Mouse (Mus musculus): ENCODE data around the gene Fli1.

Gene Fli1

DNA sequence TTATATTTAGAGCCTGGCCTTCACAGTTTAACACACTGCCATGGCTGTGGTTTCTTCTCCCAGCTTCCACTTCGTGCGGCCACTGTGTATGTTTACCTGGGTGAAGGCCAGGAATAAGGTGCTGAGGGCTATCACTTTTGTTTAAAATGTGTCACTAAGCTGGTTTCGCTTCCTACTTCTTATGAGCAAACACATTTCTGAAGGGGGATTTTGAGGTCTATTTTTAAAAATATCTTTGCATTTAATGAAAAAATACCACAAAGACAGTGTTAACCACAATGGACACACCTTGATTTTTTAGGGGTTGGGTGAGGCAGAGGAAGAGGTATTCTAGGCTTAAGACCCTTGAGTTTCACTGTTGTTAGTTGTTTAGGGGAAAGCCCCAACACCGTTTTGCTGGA lies 147.9 kb downstream of the Fli1 start:
- no peak for DNase-seq

DNA sequence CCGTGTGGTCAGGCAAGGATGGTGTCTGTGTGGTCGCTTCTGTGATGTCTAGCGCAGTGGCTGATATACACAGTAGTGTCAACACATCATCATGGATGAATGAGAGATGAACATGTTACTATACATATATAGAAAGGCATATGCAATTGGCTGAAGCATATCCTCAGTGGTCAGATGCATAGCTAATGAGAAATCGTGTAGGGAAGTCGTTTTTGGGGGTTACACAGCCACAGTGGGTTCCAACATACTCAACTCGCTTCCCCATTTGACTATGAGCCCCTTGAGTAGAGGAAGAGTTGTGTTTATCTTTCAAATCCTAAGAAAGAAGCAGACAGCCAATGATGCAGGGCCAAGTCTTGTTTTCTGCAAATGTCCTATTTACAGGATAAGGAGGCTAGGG lies 149.9 kb downstream of the Fli1 start:
- no peak for DNase-seq

DNA sequence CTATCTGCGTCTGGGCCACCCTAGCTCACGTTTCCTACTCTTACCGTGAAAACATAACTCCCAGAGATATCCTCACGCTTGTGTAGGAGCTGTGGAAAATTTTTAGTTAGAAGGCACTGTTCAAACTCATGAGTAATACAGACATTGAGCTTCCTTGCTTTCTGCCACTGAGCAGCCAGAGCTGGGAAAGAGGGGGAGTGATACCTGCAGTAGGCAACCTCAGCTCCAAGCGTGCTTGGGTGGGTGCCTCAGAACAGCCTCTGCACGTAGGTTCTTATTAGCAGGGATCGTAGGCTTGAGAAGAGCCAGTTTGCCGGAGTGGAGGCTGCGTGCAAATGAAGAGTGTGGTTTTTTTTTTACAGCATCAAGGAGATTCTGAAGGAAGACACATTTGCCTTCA lies 151.0 kb downstream of the Fli1 start:
- DNase-seq: no peak

DNA sequence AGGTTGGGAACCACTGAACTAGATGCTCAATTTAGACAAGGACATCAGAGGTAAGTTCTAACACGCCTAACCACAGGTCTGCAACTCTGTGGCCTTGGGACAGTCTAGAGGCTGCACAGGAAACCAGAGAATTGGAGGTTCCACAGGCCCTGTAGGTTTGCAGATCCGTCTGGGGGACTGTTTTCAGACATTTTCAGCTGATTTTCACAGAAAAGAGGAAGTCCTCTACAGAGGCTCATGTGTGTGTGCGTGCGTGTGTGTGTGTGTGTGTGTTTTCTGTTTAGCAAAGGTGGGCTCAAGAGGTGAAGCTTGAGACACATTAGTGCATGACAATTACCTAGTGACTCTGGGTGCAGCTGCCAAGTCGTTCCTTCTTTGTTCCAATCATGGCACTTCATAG lies 151.6 kb downstream of the Fli1 start:
- no peak for DNase-seq

DNA sequence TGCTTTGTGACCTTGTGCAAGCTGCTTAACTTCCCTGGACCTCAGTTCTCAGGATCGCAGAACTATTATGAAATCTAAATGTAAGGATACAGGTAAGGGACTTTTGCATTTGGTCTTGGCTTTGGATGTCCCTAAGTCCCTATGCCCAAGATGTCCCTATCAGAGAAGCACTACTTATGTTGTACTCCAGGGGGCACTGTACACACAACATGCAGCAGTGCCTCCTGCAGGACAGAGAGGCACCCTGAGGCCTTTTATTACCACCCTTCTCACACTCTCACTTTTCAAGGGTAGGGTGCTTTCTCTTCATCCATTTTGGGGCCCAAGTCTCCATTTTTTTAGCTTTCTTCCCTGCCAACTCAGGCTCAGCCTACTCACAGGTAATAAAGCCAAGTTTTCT lies 154.5 kb downstream of the Fli1 start:
- DNase-seq: peak; percentile 31

DNA sequence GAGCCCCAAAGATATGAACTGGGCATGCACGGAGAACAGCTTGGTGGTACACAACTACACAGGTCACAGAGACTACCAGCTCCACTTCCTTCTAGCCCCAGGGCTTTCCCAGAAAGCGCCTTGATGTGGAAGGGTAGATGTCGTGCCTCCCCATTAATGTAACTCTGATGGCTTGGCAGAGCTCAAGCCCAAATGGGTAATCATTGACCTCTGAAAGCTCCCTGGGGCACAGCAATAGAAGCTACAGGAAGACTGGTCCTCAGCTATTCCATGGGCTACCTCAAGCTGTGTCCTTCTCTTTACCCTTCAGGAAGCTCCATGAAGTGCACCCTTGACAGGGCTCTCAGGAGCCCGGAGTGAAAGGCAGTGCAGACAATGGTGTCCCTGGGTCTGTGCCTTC lies 157.8 kb downstream of the Fli1 start:
- no peak for DNase-seq

DNA sequence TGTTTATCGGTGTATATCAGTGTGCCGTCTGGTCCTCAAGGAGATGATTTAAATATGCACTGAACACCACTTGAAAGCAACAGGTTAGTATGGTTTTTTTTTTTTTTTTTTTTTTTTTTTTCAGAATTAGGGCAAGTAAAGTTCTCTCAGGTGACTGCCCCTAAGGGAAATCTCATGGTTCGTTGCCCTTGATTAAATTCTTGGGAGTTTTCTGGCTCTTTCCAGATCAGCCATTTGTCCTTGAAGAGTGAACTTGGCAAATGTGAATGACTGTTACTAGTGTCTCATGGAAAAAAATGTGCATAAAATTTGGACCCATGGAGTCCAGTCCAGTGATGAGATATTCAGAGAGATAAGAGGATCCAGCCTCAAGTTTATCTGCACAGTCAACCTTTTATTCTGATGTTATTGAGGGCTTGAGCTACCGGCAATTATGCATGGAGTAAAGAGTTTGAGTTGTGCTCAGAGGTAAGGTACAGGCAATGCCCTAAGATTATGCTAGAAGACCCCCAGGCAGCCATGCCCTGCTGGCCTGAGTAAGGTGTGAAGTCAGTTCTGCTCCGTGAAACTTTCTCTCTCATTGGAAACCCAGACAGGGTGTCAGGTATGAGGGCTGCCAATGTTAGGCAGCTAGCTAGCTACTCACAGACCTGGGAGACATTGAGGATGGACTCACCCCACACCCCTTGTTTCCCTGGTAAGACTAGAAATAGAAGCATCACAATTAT lies 165.6 kb downstream of the Fli1 start:
- no peak for DNase-seq

DNA sequence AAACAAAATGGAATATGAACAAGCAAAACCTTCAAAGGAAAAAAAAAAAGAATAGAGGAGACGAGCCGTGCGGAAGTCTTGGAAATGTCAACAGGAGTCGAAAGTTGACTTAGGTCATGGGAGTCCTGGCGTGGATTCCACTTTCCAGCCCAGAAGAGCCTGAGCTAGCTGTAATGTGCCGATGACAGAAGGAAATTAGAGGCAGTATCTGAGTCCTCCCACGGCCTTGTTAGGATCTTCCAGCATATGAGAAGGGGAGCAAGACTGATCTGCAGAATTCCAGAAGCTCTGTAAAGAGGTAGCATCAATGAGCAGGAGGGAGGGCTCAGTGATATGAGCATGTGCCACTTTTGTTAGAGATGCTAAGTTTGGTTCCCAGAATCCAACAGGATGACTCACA lies 166.6 kb downstream of the Fli1 start:
- no peak for DNase-seq

DNA sequence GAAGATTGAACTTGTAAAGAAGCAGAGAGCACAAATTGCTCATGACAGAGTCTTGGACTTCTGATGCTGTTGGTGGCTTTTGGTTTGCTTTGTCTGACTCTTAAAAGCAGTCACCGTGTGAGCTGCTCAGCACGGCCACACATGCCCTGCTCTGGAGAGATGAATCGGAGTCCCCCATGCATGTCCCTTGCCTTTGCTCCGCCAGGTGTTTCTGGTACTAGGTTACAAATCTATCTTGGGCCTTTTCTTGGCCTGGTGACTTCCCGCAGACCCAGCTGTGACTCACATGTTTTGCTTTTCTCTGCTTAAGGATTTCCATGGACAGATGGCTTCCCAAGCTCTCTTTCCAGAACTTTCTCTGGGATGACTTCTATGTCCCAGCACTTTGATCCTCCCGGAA lies 169.0 kb downstream of the Fli1 start:
- no peak for DNase-seq

Measured in lung, postnatal 10 days (tissue).